Mouse (Mus musculus) kidney, postnatal 0 days (tissue): ENCODE measurements around the gene Ptrh1. TPM values are rescaled to one million over a fixed set of nuclear protein-coding genes. Genes with fewer than 3 reads are reported as not detected.

Experiments used
- ATAC-seq: fragments of 200-750 bp; cut with Nextera tagmentation; replicated peaks from 2 replicates; pipeline ENCODE4 v1.8.0; 2017; ENCODE audit warnings: low read depth, moderate number of reproducible peaks, moderate TSS enrichment, moderate library complexity; ENCODE audit not compliant: low FRiP score
- DNase-seq: peaks from one replicate; pipeline ENCODE4 v3.0.0-alpha.2; 2016; ENCODE audit warnings: low spot score
- H3K27ac ChIP-seq: fragments of 300-500 bp; sonication (generic); 2 replicates; pipeline ENCODE4 v1.5.1; 2014; ENCODE audit warnings: mild to moderate bottlenecking
- H3K27me3 ChIP-seq: fragments of 300-500 bp; sonication (generic); 2 replicates; pipeline ENCODE4 v1.6.1; 2014; ENCODE audit warnings: low read length, mixed read lengths; ENCODE audit not compliant: insufficient read depth
- H3K36me3 ChIP-seq: fragments of 300-500 bp; sonication (generic); 2 replicates; pipeline ENCODE4 v1.6.1; 2014; ENCODE audit warnings: low read length, mixed read lengths; ENCODE audit not compliant: insufficient read depth
- H3K4me1 ChIP-seq: fragments of 300-500 bp; sonication (generic); replicated peaks from 2 replicates; pipeline ENCODE4 v1.6.1; 2014; ENCODE audit warnings: antibody characterized with exemption, low read length, mixed read lengths; ENCODE audit not compliant: insufficient read depth
- H3K4me2 ChIP-seq: fragments of 300-500 bp; sonication (generic); 2 replicates; pipeline ENCODE4 v1.6.1; 2014; ENCODE audit warnings: mild to moderate bottlenecking, low read length, moderate library complexity, mixed read lengths
- H3K4me3 ChIP-seq: fragments of 300-500 bp; sonication (generic); replicated peaks from 2 replicates; pipeline ENCODE4 v1.5.1; 2014; ENCODE audit warnings: low read depth, low read length
- H3K9ac ChIP-seq: fragments of 300-500 bp; sonication (generic); 2 replicates; pipeline ENCODE4 v1.6.1; 2014; ENCODE audit warnings: low read depth, low read length
- H3K9me3 ChIP-seq: fragments of 300-500 bp; sonication (generic); replicated peaks from 2 replicates; pipeline ENCODE4 v1.6.1; 2016; ENCODE audit warnings: low read length, inconsistent platforms, mixed read lengths
- CTCF ChIP-seq: IDR thresholded peaks from 2 replicates; pipeline ENCODE4 v1.5.1; 2016; ENCODE audit warnings: antibody characterized with exemption, low read depth, mild to moderate bottlenecking, moderate library complexity
- WGBS: fragments of 180-500 bp; shearing (Covaris S2); extraction: QIAGEN DNeasy Blood & Tissue Kit; methylation state at CpG from one replicate; pipeline ENCODE4 v1.1.7; 2014; 5-methylcytosine and 5-hydroxymethylcytosine counted together
- polyA plus RNA-seq: library from polyadenylated mRNA; unstranded; fragments of >200 nt; fragmentation: Nextera tagmentation; extraction: Ambion mirVana; gene quantifications from 2 replicates; pipeline ENCODE4 v1.2.1, GENCODE M21; 2015

Ptrh1 gene
- polyA plus RNA-seq, 1 experiment from 2014 or later = 7.0 TPM

DNA sequence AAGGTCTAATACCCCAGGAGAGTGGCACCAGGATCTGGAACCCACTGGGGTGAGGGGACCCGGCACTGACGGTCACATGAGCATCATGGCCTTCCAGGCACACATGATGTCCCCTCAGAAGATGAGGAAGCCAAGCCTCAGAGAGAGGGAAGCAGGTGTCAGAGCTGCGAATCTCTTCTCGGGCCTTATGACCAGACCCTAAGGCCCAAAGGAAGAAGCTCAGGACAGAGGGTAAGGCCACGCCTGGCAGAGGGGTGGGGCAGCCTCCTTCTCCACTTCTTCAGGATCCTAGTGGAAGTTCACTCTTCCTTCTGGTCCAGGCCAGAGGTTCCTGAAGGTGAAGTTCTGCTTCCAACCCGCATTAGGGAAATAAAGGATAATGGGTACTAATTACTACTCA lies 42.9 kb upstream of the Ptrh1 start:
- Histone ChIP-seq H3K4me3 (no peak overlapping the region), H3K9ac (no peak overlapping the region), H3K4me2 (no peak overlapping the region), H3K9me3 (no peaks in the 10 kb centered on the region), H3K4me1 (peaks cover 16% of the 10 kb centered on the region), H3K27me3 (no peaks in the 10 kb centered on the region), H3K27ac (peak overlapping the region; percentile 71; the same call in 1 of the 2 replicates), H3K36me3 (no peaks in the 10 kb centered on the region)
- DNase-seq (no peak), ATAC-seq (no peak)
- 79% methylated on average over 6 of the region's 6 CpGs for WGBS
- TF ChIP-seq CTCF = no peak

- Histone ChIP-seq H3K4me2 (0 out of 2 replicates have a peak overlapping the region, but pooled peaks have one; percentile 4), H3K27ac (peak overlapping the region; percentile 85), H3K9me3 (no peaks in the 10 kb centered on the region), H3K36me3 (no peaks in the 10 kb centered on the region), H3K9ac (no peak overlapping the region), H3K4me3 (no peak overlapping the region), H3K27me3 (no peaks in the 10 kb centered on the region), H3K4me1 (peaks cover 16% of the 10 kb centered on the region)
- ATAC-seq (peak; percentile 37; the same call in 1 of the 2 replicates), DNase-seq (no peak)
- no peak for TF ChIP-seq CTCF
- WGBS = 20% methylated on average over 4 of the region's 4 CpGs
Observed at GRCm38 (mm10) chr2:32734480-32734879, 41.1 kb upstream of the Ptrh1 start.

- Histone ChIP-seq H3K4me2 (peak overlapping the region; percentile 4; the same call in 1 of the 2 replicates), H3K4me1 (peaks cover 16% of the 10 kb centered on the region), H3K9ac (no peak overlapping the region), H3K36me3 (no peaks in the 10 kb centered on the region), H3K27me3 (no peaks in the 10 kb centered on the region), H3K27ac (peak overlapping the region; percentile 85), H3K4me3 (no peak overlapping the region), H3K9me3 (no peaks in the 10 kb centered on the region)
- TF ChIP-seq CTCF = no peak
- peak; percentile 26 for ATAC-seq
- peak; percentile 71 for DNase-seq
- WGBS = 30% methylated on average over 4 of the region's 4 CpGs
Observed at GRCm38 (mm10) chr2:32734933-32735332, 40.7 kb upstream of the Ptrh1 start.

DNA sequence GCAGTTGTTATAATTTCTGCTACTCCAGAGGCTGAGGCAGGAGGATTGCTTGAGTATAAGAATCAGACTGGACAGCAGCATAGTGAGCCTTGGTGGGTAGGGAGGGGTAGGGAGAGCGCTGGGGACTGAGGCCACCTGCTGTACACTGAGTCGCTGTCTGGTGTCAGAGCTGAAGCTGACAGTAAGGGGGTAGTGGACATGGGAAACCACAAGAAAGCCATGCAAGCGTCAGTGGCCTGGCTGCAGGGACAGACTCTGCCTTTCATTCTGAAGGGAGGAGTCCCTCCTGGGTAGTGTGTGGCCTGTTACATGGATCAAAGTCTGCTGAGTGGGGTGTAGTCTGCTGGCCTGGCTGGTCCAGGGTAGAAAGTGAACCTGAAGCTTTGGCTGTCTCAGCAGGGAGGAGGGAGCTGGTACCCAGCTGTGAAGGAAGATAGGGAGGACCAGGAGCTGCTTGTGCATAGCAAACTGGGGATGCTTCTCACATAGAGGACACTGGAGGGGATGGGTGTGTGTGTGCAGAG lies 39.2 kb upstream of the Ptrh1 start:
- WGBS = 54% methylated on average over 3 of the region's 3 CpGs
- Histone ChIP-seq H3K27me3 (no peaks in the 10 kb centered on the region), H3K9ac (no peak overlapping the region), H3K36me3 (no peaks in the 10 kb centered on the region), H3K9me3 (no peaks in the 10 kb centered on the region), H3K4me2 (no peak overlapping the region), H3K27ac (no peak overlapping the region), H3K4me3 (no peak overlapping the region), H3K4me1 (peaks cover 17% of the 10 kb centered on the region)
- DNase-seq (no peak), ATAC-seq (no peak)
- no peak for TF ChIP-seq CTCF

GRCm38 (mm10) chr2:32737008-32737407 lies 38.6 kb upstream of the Ptrh1 start:
- Histone ChIP-seq H3K4me1 (peaks cover 19% of the 10 kb centered on the region), H3K27me3 (no peaks in the 10 kb centered on the region; the same call in 1 of the 2 replicates), H3K27ac (no peak overlapping the region), H3K36me3 (no peaks in the 10 kb centered on the region), H3K9ac (no peak overlapping the region), H3K4me2 (no peak overlapping the region), H3K9me3 (no peaks in the 10 kb centered on the region), H3K4me3 (no peak overlapping the region)
- no peak for TF ChIP-seq CTCF
- DNase-seq = no peak
- 60% methylated on average over 6 of the region's 6 CpGs for WGBS
- no peak for ATAC-seq

DNA sequence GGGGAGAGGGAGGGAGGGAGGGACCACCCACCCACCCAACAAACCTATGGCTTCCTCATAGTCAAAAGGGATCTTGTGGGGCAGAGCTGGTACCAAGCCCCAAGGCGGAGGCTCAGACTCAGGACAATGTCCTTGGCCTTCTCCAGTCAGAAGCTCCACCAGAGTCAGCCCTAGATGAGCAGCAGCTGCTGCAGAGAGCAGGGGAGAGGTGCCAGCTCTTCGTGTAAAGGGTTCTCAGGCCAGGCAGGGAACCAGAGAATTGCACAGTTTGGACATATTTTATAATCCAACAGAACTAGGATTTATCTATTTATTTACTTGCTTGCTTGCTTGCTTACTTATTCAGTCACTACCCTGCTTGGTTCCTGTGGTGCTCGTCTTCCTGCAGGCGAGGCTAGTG lies 36.3 kb upstream of the Ptrh1 start:
- 73% methylated on average over 4 of the region's 4 CpGs for WGBS
- no peak overlapping the region for H3K4me3 ChIP-seq
- no peak overlapping the region for H3K9ac ChIP-seq
- no peaks in the 10 kb centered on the region; the same call in 1 of the 2 replicates for H3K27me3 ChIP-seq
- no peaks in the 10 kb centered on the region for H3K36me3 ChIP-seq
- no peak overlapping the region for H3K27ac ChIP-seq
- H3K4me1 ChIP-seq = peaks cover 17% of the 10 kb centered on the region
- TF ChIP-seq CTCF = no peak
- DNase-seq (no peak), ATAC-seq (no peak)
- no peak overlapping the region for H3K4me2 ChIP-seq
- H3K9me3 ChIP-seq = no peaks in the 10 kb centered on the region

GRCm38 (mm10) chr2:32740916-32741272 lies 34.7 kb upstream of the Ptrh1 start, which contains the start of gene 6330409D20Rik:
Gene 6330409D20Rik, minus strand, starts transcription at chr2:32741016.
- TF ChIP-seq CTCF = no peak
- DNase-seq = no peak
- Histone ChIP-seq H3K9ac (peak within 1 kb of the TSS; percentile 9), H3K4me1 (peaks cover 13% of the 10 kb centered on the region; the same call in 1 of the 2 replicates), H3K4me2 (peak within 1 kb of the TSS; percentile 70), H3K4me3 (peak within 1 kb of the TSS; percentile 28), H3K27me3 (no peaks in the 10 kb centered on the region; the same call in 1 of the 2 replicates), H3K36me3 (peaks cover 6% of the 10 kb centered on the region; the same call in 1 of the 2 replicates), H3K9me3 (no peaks in the 10 kb centered on the region), H3K27ac (no peak within 1 kb of the TSS)
- ATAC-seq = no peak
- 17% methylated on average over 11 of the region's 11 CpGs for WGBS
